14 mouse cellular contexts compared by ENCODE assay signal in the genomic region with DNA sequence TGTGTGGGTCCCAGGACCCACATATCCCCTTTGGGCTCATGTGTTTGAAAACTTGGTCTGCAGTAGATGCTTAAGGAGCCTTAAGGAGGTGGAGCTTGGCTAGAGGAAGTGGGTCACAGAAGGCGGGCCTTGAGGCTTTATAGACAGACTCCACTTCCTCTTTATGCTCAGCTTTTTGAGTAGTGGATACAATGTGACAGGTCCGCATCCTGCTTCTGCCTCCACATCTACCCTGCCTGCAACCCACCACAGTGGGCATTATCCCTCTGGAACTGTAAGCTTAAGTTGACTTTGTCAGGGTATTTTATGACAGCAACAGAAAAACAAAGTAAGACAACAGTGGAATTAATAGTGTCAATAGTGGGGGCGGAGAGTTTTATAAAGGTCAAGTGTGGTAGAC. TPM values are rescaled to one million over a fixed set of nuclear protein-coding genes. Genes with fewer than 3 reads are reported as not detected.
DNase-seq lines count a peak whose midpoint lies in the region; TF ChIP-seq lines count a peak whose summit lies in the region.
"Had no signal": no experiment of that assay in that cellular context is flagged by ENCODE, and none has a peak within 500 bp of the region (broad histone marks: within the 10 kb centered on the region; RNA-seq: fewer than 3 reads in every experiment).

No protein-coding gene starts in this region.

- no peak for TF ChIP-seq POLR2A in bone marrow macrophage, adult 2 months (IDR thresholded peaks at IDR 0.05; ENCODE audit: borderline replicate concordance, low read depth, low read length)
- TF ChIP-seq POLR2A in myocyte (IDR thresholded peaks at IDR 0.05; ENCODE audit: insufficient read length, low read depth), result no peak

- peaks cover 8% of the 10 kb centered on the region for H3K79me2 ChIP-seq in myocyte (ENCODE audit: control insufficient read depth, insufficient read depth)

- no peak for TF ChIP-seq CTCF in bone marrow macrophage, adult 2 months (IDR thresholded peaks at IDR 0.05; ENCODE audit: low read depth, low read length)
- TF ChIP-seq CTCF in left cerebral cortex, adult 2 months (IDR thresholded peaks at IDR 0.05), result no peak

- no peaks in the 10 kb centered on the region for H3K36me3 ChIP-seq in myocyte (ENCODE audit: control insufficient read depth, insufficient read depth)
- H3K36me3 ChIP-seq: heart, embryonic 12.5 days; hindbrain, embryonic 15.5 days; limb, embryonic 13.5 days; midbrain, embryonic 10.5 days had no signal

- peaks cover 8% of the 10 kb centered on the region for H3K27me3 ChIP-seq in myocyte (ENCODE audit: control insufficient read depth, insufficient read depth, insufficient read length)
- H3K27me3 ChIP-seq: limb, embryonic 13.5 days had no signal

- peak; percentile 35 for DNase-seq in 3T3-L1 (ENCODE audit: low read depth, low spot score)
- peak; percentile 67 for DNase-seq in CD4-positive helper T cell, adult 2 months (ENCODE audit: low read depth, low spot score)
- DNase-seq in left cerebral cortex, adult 2 months (ENCODE audit: extremely low spot score in 1 of 2, low spot score in 2 of 2), result no peak
- DNase-seq in kidney, adult 9 months, result no peak
- no peak for DNase-seq in right cerebral cortex, postnatal 25 days
- DNase-seq: gastrocnemius, adult 2 months; kidney, postnatal 36 days had no signal

- no peak overlapping the region for H3ac ChIP-seq in myocyte (ENCODE audit: control insufficient read depth, insufficient read length)

- H3K4me3 ChIP-seq in bone marrow macrophage, adult 2 months (ENCODE audit: insufficient read depth, low read length), result peak overlapping the region; percentile 41
- no peak overlapping the region for H3K4me3 ChIP-seq in myocyte
- H3K4me3 ChIP-seq in left cerebral cortex, adult 2 months, result no peak overlapping the region
- H3K4me3 ChIP-seq: erythroblast, embryonic 14.5 days; gastrocnemius, adult 2 months; heart, embryonic 12.5 days; hindbrain, embryonic 15.5 days; limb, embryonic 13.5 days; midbrain, embryonic 10.5 days had no signal

- peaks cover 12% of the 10 kb centered on the region for H3K4me1 ChIP-seq in bone marrow macrophage, adult 2 months (ENCODE audit: control insufficient read depth, insufficient read depth, low read length)

- intact Hi-C loops in left cerebral cortex, adult 2 months (cut with DNase I), result no loop called here

- H3K4me2 ChIP-seq in myocyte (ENCODE audit: low read depth), result peak overlapping the region; percentile 6
- H3K4me2 ChIP-seq: heart, embryonic 12.5 days; hindbrain, embryonic 15.5 days; limb, embryonic 13.5 days had no signal

- H3K27ac ChIP-seq in bone marrow macrophage, adult 2 months (ENCODE audit: insufficient read depth, low read depth, low read length), result no peak overlapping the region
- H3K27ac ChIP-seq in left cerebral cortex, adult 2 months, result no peak overlapping the region
- H3K27ac ChIP-seq: gastrocnemius, adult 2 months; hindbrain, embryonic 15.5 days; limb, embryonic 13.5 days; midbrain, embryonic 10.5 days had no signal

TF ChIP-seq in myocyte, 11 proteins besides CTCF, POLR2A, EP300 and RAD21:
- TF ChIP-seq E2F4 (IDR thresholded peaks at IDR 0.05; ENCODE audit: insufficient read depth) (no peak), REST (IDR thresholded peaks at IDR 0.05; ENCODE audit: insufficient read depth, insufficient read length) (no peak), CEBPB (IDR thresholded peaks at IDR 0.05; ENCODE audit: insufficient read depth, poor library complexity, severe bottlenecking) (no peak), MYOD1 (IDR thresholded peaks at IDR 0.05; ENCODE audit: control insufficient read depth in 1 of 3, insufficient read length in 2 of 3, low read depth in 2 of 3) (no peak), MYOG (IDR thresholded peaks at IDR 0.05; ENCODE audit: control insufficient read depth in 1 of 3, insufficient read depth in 1 of 3, insufficient read length in 2 of 3, low read depth in 2 of 3) (no peak), USF1 (IDR thresholded peaks at IDR 0.05; ENCODE audit: low read depth) (no peak), TCF3 (IDR thresholded peaks at IDR 0.05; ENCODE audit: insufficient read length, low read depth) (no peak), SRF (IDR thresholded peaks at IDR 0.05; ENCODE audit: control insufficient read depth, insufficient read length, low read depth) (no peak), MAX (IDR thresholded peaks at IDR 0.05; ENCODE audit: low read depth) (no peak), TCF12 (IDR thresholded peaks at IDR 0.05; ENCODE audit: insufficient read depth, poor library complexity, severe bottlenecking) (no peak), POLR2AphosphoS2 (IDR thresholded peaks at IDR 0.05; ENCODE audit: insufficient read length, low read depth) (no peak)

RNA-seq across cellular contexts. Expression of a gene that starts 4.0 kb away (rescaled TPM):
- polyA plus RNA-seq in bone marrow macrophage, adult 2 months (2012; ENCODE audit: insufficient read depth, insufficient read length, missing spikeins), result 13.0 and 17.8 TPM in 2 replicates
- 57.7 TPM for polyA plus RNA-seq in myocyte (2012; fragmentation: generic; extraction: Trizol)
- 10 to 100 TPM; 18.0 to 20.3 TPM for total RNA-seq in left cerebral cortex, adult 2 months (2021)

RNA-seq across cellular contexts. Expression of a gene that starts 4.5 kb away (rescaled TPM):
- not detected in 2 replicates for polyA plus RNA-seq in bone marrow macrophage, adult 2 months (2012; ENCODE audit: insufficient read depth, insufficient read length, missing spikeins)
- polyA plus RNA-seq in myocyte (2012; fragmentation: generic; extraction: Trizol), result not detected
- total RNA-seq in left cerebral cortex, adult 2 months (2021), result not detected
- total RNA-seq: gastrocnemius, adult 2 months had no signal
- polyA plus RNA-seq: erythroblast, embryonic 14.5 days; heart, embryonic 12.5 days; hindbrain, embryonic 15.5 days; limb, embryonic 13.5 days; midbrain, embryonic 10.5 days had no signal

RNA-seq across cellular contexts. Expression of a gene that starts 11.0 kb away (rescaled TPM):
- polyA plus RNA-seq in bone marrow macrophage, adult 2 months (2012; ENCODE audit: insufficient read depth, insufficient read length, missing spikeins), result not detected in 2 replicates
- polyA plus RNA-seq in myocyte (2012; fragmentation: generic; extraction: Trizol), result 7.2 TPM
- under 1 TPM; 0.58 to 0.63 TPM for total RNA-seq in left cerebral cortex, adult 2 months (2021)

RNA-seq across cellular contexts. Expression of a gene that starts 39.4 kb away (rescaled TPM):
- polyA plus RNA-seq in bone marrow macrophage, adult 2 months (2012; ENCODE audit: insufficient read depth, insufficient read length, missing spikeins), result 13.5 and 15.7 TPM in 2 replicates
- 19.8 TPM for polyA plus RNA-seq in myocyte (2012; fragmentation: generic; extraction: Trizol)
- 10 to 100 TPM in 1 of 2 experiments, 1 to 10 TPM in 1; 8.9 to 11.5 TPM for total RNA-seq in left cerebral cortex, adult 2 months (2021)

RNA-seq across cellular contexts. Expression of a gene that starts 55.3 kb away (rescaled TPM):
- 27.3 and 29.8 TPM in 2 replicates for polyA plus RNA-seq in bone marrow macrophage, adult 2 months (2012; ENCODE audit: insufficient read depth, insufficient read length, missing spikeins)
- polyA plus RNA-seq in myocyte (2012; fragmentation: generic; extraction: Trizol), result 46.4 TPM
- total RNA-seq in left cerebral cortex, adult 2 months (2021), result 100 to 1,000 TPM in 1 of 2 experiments, 10 to 100 TPM in 1; 91.9 to 102 TPM

Comparison
In these comparisons a context has a peak if more than half of its experiments do, and no peak if none do; other contexts are left out.
1. DNase-seq: peak in 3T3-L1 (single experiment) and CD4-positive helper T cell, adult 2 months (single experiment); none in left cerebral cortex, adult 2 months (0 of 2), kidney, adult 9 months (single experiment) and right cerebral cortex, postnatal 25 days (single experiment).